Mouse (Mus musculus): ENCODE measurements around the gene Snw1. TPM values are rescaled to one million over a fixed set of nuclear protein-coding genes. Genes with fewer than 3 reads are reported as not detected.

Gene Snw1
- polyA plus RNA-seq, 1 experiment from 2014 or later, result 158 TPM

DNA sequence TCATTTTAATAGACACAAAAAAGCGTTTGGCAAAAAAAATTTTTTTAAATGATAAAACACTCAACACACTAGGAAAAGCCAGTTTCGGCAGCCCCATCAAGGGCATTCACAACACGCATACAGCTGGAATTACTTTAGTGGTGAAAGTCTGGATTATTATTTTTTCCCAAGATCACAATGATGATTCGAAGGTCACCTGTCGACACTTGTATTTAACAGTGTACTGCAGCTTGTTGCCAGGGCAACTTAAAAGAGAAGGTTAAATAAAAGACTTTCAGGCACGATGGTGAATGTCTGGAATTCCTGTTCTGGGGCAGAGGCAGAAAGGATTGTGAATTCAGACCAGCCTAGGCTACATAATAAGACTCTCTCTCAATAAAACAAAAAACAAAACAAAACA lies 70.2 kb downstream of the Snw1 start:
- H3K4me3 ChIP-seq (ENCODE audit: low read depth, low read length), result no peak overlapping the region
- WGBS, result 66% methylated on average over 6 of the region's 6 CpGs
- H3K9me3 ChIP-seq (ENCODE audit: control insufficient read depth, low read length), result no peaks in the 10 kb centered on the region
- DNase-seq (ENCODE audit: low spot score), result no peak
- H3K27me3 ChIP-seq (ENCODE audit: control insufficient read depth, insufficient read depth, low read length), result no peaks in the 10 kb centered on the region
- H3K9ac ChIP-seq (ENCODE audit: low read length), result no peak overlapping the region
- no peak overlapping the region for H3K27ac ChIP-seq (ENCODE audit: low read depth, low read length)
- no peak overlapping the region for H3K4me2 ChIP-seq (ENCODE audit: low read depth, low read length, severe bottlenecking)
- H3K4me1 ChIP-seq (replicated peaks; ENCODE audit: control insufficient read depth, insufficient read depth, low read length), result no peaks in the 10 kb centered on the region
- no peak for ATAC-seq (replicated peaks; ENCODE audit: low FRiP score)
- H3K36me3 ChIP-seq (ENCODE audit: control insufficient read depth, insufficient read depth, low read length), result no peaks in the 10 kb centered on the region

DNA sequence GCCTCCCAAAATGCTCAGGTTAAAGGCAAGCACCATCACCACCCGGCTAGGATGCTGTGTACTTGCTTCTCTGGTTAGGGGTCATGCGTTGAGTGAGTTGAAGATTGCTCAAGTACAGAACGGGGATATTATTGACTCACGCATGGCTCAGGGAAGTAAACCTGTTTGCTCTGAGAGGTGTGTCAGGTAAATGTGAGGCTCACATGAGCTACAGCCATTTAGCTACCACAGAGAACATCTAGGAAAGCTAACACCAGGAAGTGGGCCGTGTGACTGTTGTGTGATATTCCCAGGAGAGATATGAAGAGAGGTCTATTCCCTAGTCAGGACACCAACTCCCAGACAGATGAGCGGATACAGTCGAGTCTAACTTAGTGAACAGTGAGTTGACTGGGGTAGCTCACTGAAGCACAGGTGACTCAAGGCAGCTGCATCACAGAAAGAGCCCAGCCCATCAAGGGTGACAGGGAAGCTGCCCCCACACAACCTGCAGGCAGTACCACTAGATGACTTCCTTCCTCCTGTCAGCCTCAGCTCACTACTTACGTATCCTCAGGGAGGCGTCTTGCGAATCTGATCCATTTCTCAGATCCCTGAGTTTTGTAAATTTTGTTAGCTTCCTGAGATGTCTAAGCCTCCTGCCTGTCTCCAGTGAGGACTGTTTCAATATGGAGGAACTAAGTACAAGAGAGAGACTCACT lies 72.8 kb downstream of the Snw1 start:
- Histone ChIP-seq H3K9me3 (ENCODE audit: control insufficient read depth, low read length) (no peaks in the 10 kb centered on the region), H3K27me3 (ENCODE audit: control insufficient read depth, insufficient read depth, low read length) (no peaks in the 10 kb centered on the region), H3K4me1 (replicated peaks; ENCODE audit: control insufficient read depth, insufficient read depth, low read length) (no peaks in the 10 kb centered on the region), H3K4me2 (ENCODE audit: low read depth, low read length, severe bottlenecking) (no peak overlapping the region), H3K27ac (ENCODE audit: low read depth, low read length) (no peak overlapping the region), H3K9ac (ENCODE audit: low read length) (no peak overlapping the region), H3K4me3 (ENCODE audit: low read depth, low read length) (no peak overlapping the region), H3K36me3 (ENCODE audit: control insufficient read depth, insufficient read depth, low read length) (no peaks in the 10 kb centered on the region)
- ATAC-seq (replicated peaks; ENCODE audit: low FRiP score) (no peak), DNase-seq (ENCODE audit: low spot score) (no peak)
- 93% methylated on average over 10 of the region's 10 CpGs for WGBS

Small RNA genes lying within 50 kb of the gene (microRNA-seq; reads per million reads assigned to microRNA genes)
- 31.1 reads per million, percentile 20 among the genes with 10 or more reads in this experiment for gene Mir3068 (ENCODE audit: insufficient number of aligned reads)

Other genes with a start within 250 kb of the Snw1 start
- gene Noxred1, start 233.5 kb downstream of the Snw1 start, polyA plus RNA-seq (2014; fragmentation: Nextera tagmentation; extraction: Ambion mirVana), result 1.1 and 1.6 TPM in 2 replicates
- 61.0 and 63.3 TPM in 2 replicates for gene Vipas39, start 206.0 kb downstream of the Snw1 start, polyA plus RNA-seq (2014; fragmentation: Nextera tagmentation; extraction: Ambion mirVana)
- gene Ahsa1, start 205.8 kb downstream of the Snw1 start, polyA plus RNA-seq (2014; fragmentation: Nextera tagmentation; extraction: Ambion mirVana), result 213 and 221 TPM in 2 replicates
- gene Ism2, start 172.6 kb downstream of the Snw1 start, polyA plus RNA-seq (2014; fragmentation: Nextera tagmentation; extraction: Ambion mirVana), result 1.0 and 2.3 TPM in 2 replicates
- 53.6 and 58.7 TPM in 2 replicates for gene Sptlc2, start 83.9 kb downstream of the Snw1 start, polyA plus RNA-seq (2014; fragmentation: Nextera tagmentation; extraction: Ambion mirVana)
- gene Slirp, start 28.4 kb downstream of the Snw1 start, polyA plus RNA-seq (2014; fragmentation: Nextera tagmentation; extraction: Ambion mirVana), result 271 and 294 TPM in 2 replicates
- gene Alkbh1, start 28.3 kb downstream of the Snw1 start, polyA plus RNA-seq (2014; fragmentation: Nextera tagmentation; extraction: Ambion mirVana), result 54.8 and 56.8 TPM in 2 replicates
- not detected in 2 replicates for gene Gm5788, start 22.4 kb upstream of the Snw1 start, polyA plus RNA-seq (2014; fragmentation: Nextera tagmentation; extraction: Ambion mirVana)
- not detected in 2 replicates for gene Gm8300, start 42.0 kb upstream of the Snw1 start, polyA plus RNA-seq (2014; fragmentation: Nextera tagmentation; extraction: Ambion mirVana)
- gene Oog1, start 130.4 kb upstream of the Snw1 start, polyA plus RNA-seq (2014; fragmentation: Nextera tagmentation; extraction: Ambion mirVana), result not detected in 2 replicates
- not detected in 2 replicates for gene Gm4027, start 146.6 kb upstream of the Snw1 start, polyA plus RNA-seq (2014; fragmentation: Nextera tagmentation; extraction: Ambion mirVana)
- not detected in 2 replicates for gene Gm16381, start 172.3 kb upstream of the Snw1 start, polyA plus RNA-seq (2014; fragmentation: Nextera tagmentation; extraction: Ambion mirVana)